ENCODE assay signal across 9 mouse cellular contexts in the genomic region with DNA sequence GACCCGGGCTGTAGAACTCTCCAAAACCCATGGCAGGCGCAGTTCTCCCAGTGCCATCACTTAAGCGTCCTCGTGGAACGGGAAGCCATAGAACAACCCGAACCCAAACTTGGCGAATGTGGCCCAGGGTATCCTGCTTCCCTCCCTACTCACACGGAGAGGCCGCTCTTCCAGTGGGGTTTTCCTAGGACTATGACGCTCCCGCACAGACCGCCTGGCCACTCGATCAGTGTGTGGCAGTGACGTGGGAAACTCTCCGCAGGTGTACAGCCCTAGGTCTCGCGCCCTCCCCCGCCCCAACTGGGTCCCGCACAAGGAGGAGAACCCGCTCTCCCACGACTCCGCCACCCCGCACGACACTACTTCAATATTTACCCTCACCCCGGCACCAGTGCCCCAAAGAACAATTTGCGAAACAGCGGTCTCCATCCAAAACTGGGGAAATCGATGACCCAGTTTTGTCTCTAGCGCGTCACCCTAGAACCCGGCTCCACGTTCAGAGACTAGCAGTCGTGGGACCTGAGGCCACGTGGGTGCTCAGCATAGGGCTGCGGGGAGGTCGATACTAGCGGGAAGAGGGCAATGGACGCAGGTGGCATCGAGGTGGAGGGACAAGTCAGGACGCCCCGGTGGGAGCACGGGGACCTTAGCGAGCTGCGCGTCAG. TPM values are rescaled to one million over a fixed set of nuclear protein-coding genes. Genes with fewer than 3 reads are reported as not detected.
DNase-seq lines count a peak whose midpoint lies in the region; ATAC-seq and TF ChIP-seq lines count a peak whose summit lies in the region.
"Had no signal": no experiment of that assay in that cellular context is flagged by ENCODE, and none has a peak within 500 bp of the region (broad histone marks: within the 10 kb centered on the region; RNA-seq: fewer than 3 reads in every experiment).

No protein-coding gene starts in this region.

- peak overlapping the region; percentile 93 for H3K4me2 ChIP-seq in forebrain, postnatal 0 days (ENCODE audit: low read depth)
- H3K4me2 ChIP-seq in liver, postnatal 0 days (ENCODE audit: low read depth, low read length), result peak overlapping the region; percentile 76

- 2% methylated on average over 45 of the region's 45 CpGs for WGBS in forebrain, postnatal 0 days
- WGBS in liver, postnatal 0 days (ENCODE audit: insufficient replicate concordance), result 7% methylated on average over 45 of the region's 45 CpGs

- TF ChIP-seq EP300 in ES-Bruce4 (IDR thresholded peaks at IDR 0.05; ENCODE audit: insufficient read depth, low read depth, low read length), result no peak
- TF ChIP-seq EP300 in liver, postnatal 0 days (IDR thresholded peaks at IDR 0.05; ENCODE audit: low read depth), result peak; percentile 80

- peaks cover 3% of the 10 kb centered on the region; the same call in 1 of the 2 replicates for H3K9me3 ChIP-seq in erythroblast, embryonic 14.5 days (ENCODE audit: control insufficient read depth, low read length)
- no peaks in the 10 kb centered on the region for H3K9me3 ChIP-seq in ES-Bruce4 (replicated peaks; ENCODE audit: control insufficient read depth, insufficient read depth, low read length, poor library complexity, severe bottlenecking)
- H3K9me3 ChIP-seq in forebrain, postnatal 0 days (ENCODE audit: low read length), result no peaks in the 10 kb centered on the region
- no peaks in the 10 kb centered on the region for H3K9me3 ChIP-seq in liver, postnatal 0 days (ENCODE audit: low read length)

- no peak for TF ChIP-seq CTCF in ES-Bruce4 (IDR thresholded peaks at IDR 0.05; ENCODE audit: low read depth, low read length)
- no peak for TF ChIP-seq CTCF in forebrain, postnatal 0 days (IDR thresholded peaks at IDR 0.05; ENCODE audit: low read depth)
- no peak for TF ChIP-seq CTCF in liver, postnatal 0 days (IDR thresholded peaks at IDR 0.05; ENCODE audit: low read depth)

- no peak overlapping the region for H3K27ac ChIP-seq in ES-Bruce4 (ENCODE audit: insufficient read depth, low read length)
- H3K27ac ChIP-seq in forebrain, postnatal 0 days (ENCODE audit: low read depth, low read length), result peak overlapping the region; percentile 62
- H3K27ac ChIP-seq in liver, postnatal 0 days (ENCODE audit: low read depth), result peak overlapping the region; percentile 97

- no peak for TF ChIP-seq POLR2A in ES-Bruce4 (IDR thresholded peaks at IDR 0.05; ENCODE audit: insufficient read depth, low read length)

- ATAC-seq in erythroblast, adult 5-6 weeks (replicated peaks; ENCODE audit: low FRiP score, poor library complexity, severe bottlenecking), result no peak; the same call in 1 of the 2 replicates
- peak; percentile 30; the same call in 1 of the 2 replicates for ATAC-seq in forebrain, postnatal 0 days
- peak; percentile 82 for ATAC-seq in liver, postnatal 0 days

- H3K36me3 ChIP-seq in erythroblast, embryonic 14.5 days (ENCODE audit: control insufficient read depth), result no peaks in the 10 kb centered on the region
- no peaks in the 10 kb centered on the region for H3K36me3 ChIP-seq in ES-Bruce4 (ENCODE audit: control insufficient read depth, insufficient read depth, low read length, poor library complexity, severe bottlenecking)
- H3K36me3 ChIP-seq in forebrain, postnatal 0 days (ENCODE audit: insufficient read depth), result no peaks in the 10 kb centered on the region
- H3K36me3 ChIP-seq in liver, postnatal 0 days (replicated peaks; ENCODE audit: insufficient read depth, low read length), result no peaks in the 10 kb centered on the region

- peak overlapping the region; percentile 20 for H3K9ac ChIP-seq in ES-Bruce4 (ENCODE audit: low read depth, poor library complexity, severe bottlenecking)
- H3K9ac ChIP-seq in forebrain, postnatal 0 days, result peak overlapping the region; percentile 56
- H3K9ac ChIP-seq in liver, postnatal 0 days (replicated peaks), result peak overlapping the region; percentile 69

- DNase-seq in forebrain, postnatal 0 days, result peak; percentile 26
- DNase-seq in liver, postnatal 0 days, result peak; percentile 72
- DNase-seq in adrenal gland, adult (ENCODE audit: inconsistent age in 2 of 2, low spot score in 1 of 2), result no peak
- no peak for DNase-seq in right cerebral cortex, postnatal 4 days
- no peak for DNase-seq in adrenal gland, postnatal 25 days

- H3K4me3 ChIP-seq in erythroblast, embryonic 14.5 days (replicated peaks), result peak overlapping the region; percentile 56
- peak overlapping the region; percentile 80 for H3K4me3 ChIP-seq in ES-Bruce4 (ENCODE audit: low read depth, low read length)
- H3K4me3 ChIP-seq in forebrain, postnatal 0 days (ENCODE audit: low read depth, low read length), result peak overlapping the region; percentile 46
- H3K4me3 ChIP-seq in liver, postnatal 0 days (ENCODE audit: low read depth, low read length), result peak overlapping the region; percentile 55

- H3K27me3 ChIP-seq in erythroblast, embryonic 14.5 days (ENCODE audit: control insufficient read depth), result peaks cover 47% of the 10 kb centered on the region
- H3K27me3 ChIP-seq in ES-Bruce4 (ENCODE audit: control insufficient read depth, insufficient read depth, low read length, poor library complexity, severe bottlenecking), result no peaks in the 10 kb centered on the region
- H3K27me3 ChIP-seq in forebrain, postnatal 0 days (ENCODE audit: insufficient read depth, low read length), result no peaks in the 10 kb centered on the region; the same call in 1 of the 2 replicates
- H3K27me3 ChIP-seq in liver, postnatal 0 days (ENCODE audit: insufficient read depth, low read length), result peaks cover 21% of the 10 kb centered on the region; the same call in 1 of the 2 replicates

- peaks cover 8% of the 10 kb centered on the region for H3K4me1 ChIP-seq in erythroblast, embryonic 14.5 days (ENCODE audit: control insufficient read depth)
- no peaks in the 10 kb centered on the region for H3K4me1 ChIP-seq in ES-Bruce4 (ENCODE audit: control insufficient read depth, insufficient read depth, low read length)
- H3K4me1 ChIP-seq in forebrain, postnatal 0 days (ENCODE audit: insufficient read depth), result peaks cover 4% of the 10 kb centered on the region
- peaks cover 19% of the 10 kb centered on the region for H3K4me1 ChIP-seq in liver, postnatal 0 days (ENCODE audit: insufficient read depth)

RNA-seq across cellular contexts. Expression of gene Cbs, which starts 0.6 kb away (rescaled TPM):
- polyA plus RNA-seq in erythroblast, embryonic 14.5 days (2012), result 0.01 and 0.05 TPM in 2 replicates
- total RNA-seq in erythroblast, adult 5-6 weeks (2015; ENCODE audit: low replicate concordance), result not detected in 2 replicates
- not detected in 2 replicates for total RNA-seq in erythroblast, adult 5-6 weeks (2017; ENCODE audit: low replicate concordance)
- polyA plus RNA-seq in ES-Bruce4 (2011; ENCODE audit: insufficient read depth, insufficient read length, low read depth, missing spikeins), result 19.5 and 32.8 TPM in 2 replicates
- 18.6 and 20.2 TPM in 2 replicates for total RNA-seq in forebrain, postnatal 0 days (2014; rRNA removed)
- 16.3 and 22.3 TPM in 2 replicates for polyA plus RNA-seq in forebrain, postnatal 0 days (2015; fragmentation: Nextera tagmentation; extraction: Ambion mirVana)
- 63.7 and 70.1 TPM in 2 replicates for polyA plus RNA-seq in liver, postnatal 0 days (2015; fragmentation: Nextera tagmentation; extraction: Ambion mirVana)
- total RNA-seq in adrenal gland, postnatal 25 days (2021), result 6.2 and 8.5 TPM in 2 replicates

RNA-seq across cellular contexts. Expression of gene U2af1, which starts 22.3 kb away (rescaled TPM):
- polyA plus RNA-seq in erythroblast, embryonic 14.5 days (2012), result 10.6 and 10.8 TPM in 2 replicates
- 13.0 and 21.9 TPM in 2 replicates for total RNA-seq in erythroblast, adult 5-6 weeks (2015; ENCODE audit: low replicate concordance)
- 69.0 and 110 TPM in 2 replicates for total RNA-seq in erythroblast, adult 5-6 weeks (2017; ENCODE audit: low replicate concordance)
- polyA plus RNA-seq in ES-Bruce4 (2011; ENCODE audit: insufficient read depth, insufficient read length, low read depth, missing spikeins), result 461 and 463 TPM in 2 replicates
- total RNA-seq in forebrain, postnatal 0 days (2014; rRNA removed), result 86.4 and 102 TPM in 2 replicates
- 264 and 273 TPM in 2 replicates for polyA plus RNA-seq in forebrain, postnatal 0 days (2015; fragmentation: Nextera tagmentation; extraction: Ambion mirVana)
- 118 and 124 TPM in 2 replicates for polyA plus RNA-seq in liver, postnatal 0 days (2015; fragmentation: Nextera tagmentation; extraction: Ambion mirVana)
- total RNA-seq in adrenal gland, postnatal 25 days (2021), result 147 and 148 TPM in 2 replicates

RNA-seq across cellular contexts. Expression of gene Cryaa, which starts 41.2 kb away (rescaled TPM):
- polyA plus RNA-seq in erythroblast, embryonic 14.5 days (2012), result not detected in 2 replicates
- not detected in 2 replicates for total RNA-seq in erythroblast, adult 5-6 weeks (2015; ENCODE audit: low replicate concordance)
- not detected in 2 replicates for total RNA-seq in erythroblast, adult 5-6 weeks (2017; ENCODE audit: low replicate concordance)
- not detected in 2 replicates for polyA plus RNA-seq in ES-Bruce4 (2011; ENCODE audit: insufficient read depth, insufficient read length, low read depth, missing spikeins)
- not detected in 2 replicates for total RNA-seq in forebrain, postnatal 0 days (2014; rRNA removed)
- polyA plus RNA-seq in forebrain, postnatal 0 days (2015; fragmentation: Nextera tagmentation; extraction: Ambion mirVana), result 0.28 TPM in 1 of 2 replicates, not detected in the other
- not detected in 2 replicates for polyA plus RNA-seq in liver, postnatal 0 days (2015; fragmentation: Nextera tagmentation; extraction: Ambion mirVana)
- total RNA-seq in adrenal gland, postnatal 25 days (2021), result not detected in 2 replicates
- polyA plus RNA-seq: C2C12 had no signal

Comparison
In these comparisons a context has a peak if more than half of its experiments do, and no peak if none do; other contexts are left out.
1. DNase-seq: peak in forebrain, postnatal 0 days (single experiment) and liver, postnatal 0 days (single experiment); none in adrenal gland, adult (0 of 2), right cerebral cortex, postnatal 4 days (single experiment) and adrenal gland, postnatal 25 days (single experiment).
2. RNA of gene Cbs, which starts 0.6 kb away (polyA plus RNA-seq): 63.7 to 70.1 TPM in liver, postnatal 0 days, 16.3 to 22.3 TPM in forebrain, postnatal 0 days and 19.5 to 32.8 TPM in ES-Bruce4; 0.01 to 0.05 TPM in erythroblast, embryonic 14.5 days; every median in the first group is over 10 times any median in the second.
3. RNA of gene U2af1, which starts 22.3 kb away (polyA plus RNA-seq): 461 to 463 TPM in ES-Bruce4, 264 to 273 TPM in forebrain, postnatal 0 days and 118 to 124 TPM in liver, postnatal 0 days; 10.6 to 10.8 TPM in erythroblast, embryonic 14.5 days; every median in the first group is over 10 times any median in the second.
4. Peak in every context shown above with its lines, with median percentiles within 50 percentile points of each other: H3K4me3 ChIP-seq and H3K9ac ChIP-seq.